Mouse (Mus musculus) embryonic stem cell, embryonic (primary cell): Measurements from ENCODE around the gene Slc24a3.

Experiments
- CTCF ChIA-PET, 4 experiments: fragments of 300-600 bp in 2 of 4; fragments of 350-600 bp in 2 of 4; sonication (Branson Sonifier 250); formaldehyde crosslinking; loops; one replicate each; lab custom pipeline; 2022; ENCODE audit warnings: inconsistent platforms in 2 of 4; lab: Charles Lee
- POLR2A ChIA-PET, 4 experiments: fragments of 300-600 bp in 2 of 4; fragments of 350-600 bp in 2 of 4; sonication (Branson Sonifier 250); formaldehyde crosslinking; loops; one replicate each; lab custom pipeline; 2022; ENCODE audit warnings: antibody characterized with exemption in 4 of 4, inconsistent platforms in 1 of 4; lab: Charles Lee

Slc24a3 gene

GRCm38 (mm10) chr2:145329756-145330155, 162.2 kb downstream of the Slc24a3 start:
- ChIA-PET CTCF (no interaction called here), POLR2A (no interaction called here)

GRCm38 (mm10) chr2:145331525-145331924, 164.0 kb downstream of the Slc24a3 start:
- CTCF ChIA-PET, result interaction anchor here in 1 of 4 experiments (0.5 kb wide), 1 partner anchor 9 kb away, joined by 3 read pairs; no protein-coding TSS in a partner anchor
- POLR2A ChIA-PET, result no interaction called here

GRCm38 (mm10) chr2:145333466-145333865, 165.9 kb downstream of the Slc24a3 start:
- CTCF ChIA-PET, result no interaction called here
- POLR2A ChIA-PET, result no interaction called here

GRCm38 (mm10) chr2:145336406-145336805, 168.9 kb downstream of the Slc24a3 start:
- POLR2A ChIA-PET, result no interaction called here

GRCm38 (mm10) chr2:145340816-145341215, 173.3 kb downstream of the Slc24a3 start:
- ChIA-PET CTCF (no interaction called here), POLR2A (interaction anchor here in 1 of 4 experiments (0.6 kb wide), 1 partner anchor 368 kb away, joined by 3 read pairs; no protein-coding TSS in a partner anchor)

More at GRCm38 (mm10) chr2:145336406-145336805, 168.9 kb downstream of the Slc24a3 start:
- CTCF ChIA-PET, result no interaction called here

GRCm38 (mm10) chr2:145342956-145343355, 175.4 kb downstream of the Slc24a3 start:
- POLR2A ChIA-PET, result no interaction called here
- CTCF ChIA-PET, result no interaction called here

GRCm38 (mm10) chr2:145344521-145344920, 177.0 kb downstream of the Slc24a3 start:
- ChIA-PET POLR2A (no interaction called here), CTCF (interaction anchor here in 2 of 4 experiments (0.6 to 1.1 kb wide), 2 partner anchors 53 to 664 kb away, joined by 3 read pairs; no protein-coding TSS in a partner anchor)

GRCm38 (mm10) chr2:145353801-145354200, 186.2 kb downstream of the Slc24a3 start:
- ChIA-PET CTCF (no interaction called here), POLR2A (no interaction called here)

GRCm38 (mm10) chr2:145358236-145358942, 190.8 kb downstream of the Slc24a3 start:
- ChIA-PET POLR2A (no interaction called here), CTCF (no interaction called here)

- CTCF ChIA-PET, result no interaction called here
Observed at GRCm38 (mm10) chr2:145363604-145364003, 196.1 kb downstream of the Slc24a3 start.

GRCm38 (mm10) chr2:145368701-145369100, 201.1 kb downstream of the Slc24a3 start:
- ChIA-PET CTCF (no interaction called here), POLR2A (no interaction called here)

More at GRCm38 (mm10) chr2:145363604-145364003, 196.1 kb downstream of the Slc24a3 start:
- POLR2A ChIA-PET, result no interaction called here

GRCm38 (mm10) chr2:145370795-145371194, 203.2 kb downstream of the Slc24a3 start:
- ChIA-PET CTCF (no interaction called here), POLR2A (no interaction called here)

- CTCF ChIA-PET, result no interaction called here
Observed at GRCm38 (mm10) chr2:145373803-145374202, 206.2 kb downstream of the Slc24a3 start.

GRCm38 (mm10) chr2:145382908-145383770, 215.6 kb downstream of the Slc24a3 start:
- CTCF ChIA-PET, result interaction anchor here in 1 of 4 experiments (0.6 kb wide), 1 partner anchor 133 kb away, joined by 3 read pairs; no protein-coding TSS in a partner anchor
- POLR2A ChIA-PET, result interaction anchor here in 1 of 4 experiments (1.0 kb wide), 1 partner anchor 10 kb away, joined by 3 read pairs; no protein-coding TSS in a partner anchor

More at GRCm38 (mm10) chr2:145373803-145374202, 206.2 kb downstream of the Slc24a3 start:
- POLR2A ChIA-PET, result interaction anchor here in 1 of 4 experiments (1.5 kb wide), 1 partner anchor 9 kb away, joined by 3 read pairs; no protein-coding TSS in a partner anchor

GRCm38 (mm10) chr2:145384221-145384620, 216.7 kb downstream of the Slc24a3 start:
- ChIA-PET CTCF (no interaction called here), POLR2A (no interaction called here)

GRCm38 (mm10) chr2:145385220-145385619, 217.7 kb downstream of the Slc24a3 start:
- POLR2A ChIA-PET, result interaction anchor here in 2 of 4 experiments (0.6 kb wide), 2 partner anchors 9 to 876 kb away, joined by 3 read pairs; no protein-coding TSS in a partner anchor

GRCm38 (mm10) chr2:145385773-145386172, 218.2 kb downstream of the Slc24a3 start:
- ChIA-PET POLR2A (interaction anchor here in 2 of 4 experiments (0.6 kb wide), 2 partner anchors 10 to 876 kb away, joined by 3 read pairs; no protein-coding TSS in a partner anchor), CTCF (interaction anchor here in 3 of 4 experiments (0.5 to 0.6 kb wide), 4 partner anchors 35 to 1029 kb away, joined by 3 to 8 read pairs (median 4); no protein-coding TSS in a partner anchor)

More at GRCm38 (mm10) chr2:145385220-145385619, 217.7 kb downstream of the Slc24a3 start:
- CTCF ChIA-PET, result interaction anchor here in 3 of 4 experiments (0.5 to 0.6 kb wide), 4 partner anchors 35 to 1029 kb away, joined by 3 to 8 read pairs (median 4); no protein-coding TSS in a partner anchor

GRCm38 (mm10) chr2:145395804-145396203, 228.2 kb downstream of the Slc24a3 start:
- POLR2A ChIA-PET, result interaction anchor here in 2 of 4 experiments (0.6 kb wide), 2 partner anchors 12 to 763 kb away, joined by 3 to 4 read pairs; no protein-coding TSS in a partner anchor
- CTCF ChIA-PET, result interaction anchor here in 2 of 4 experiments (0.6 to 0.7 kb wide), 2 partner anchors 17 to 703 kb away, joined by 3 to 4 read pairs; no protein-coding TSS in a partner anchor

- CTCF ChIA-PET, result interaction anchor here in 1 of 4 experiments (0.5 kb wide), 1 partner anchor 71 kb away, joined by 7 read pairs; no protein-coding TSS in a partner anchor
- POLR2A ChIA-PET, result interaction anchor here in 1 of 4 experiments (0.6 kb wide), 1 partner anchor 764 kb away, joined by 4 read pairs; no protein-coding TSS in a partner anchor
Observed at GRCm38 (mm10) chr2:145396579-145396978, 229.0 kb downstream of the Slc24a3 start.
